Comparison of ENCODE assay signal across 11 mouse cellular contexts in the genomic region with DNA sequence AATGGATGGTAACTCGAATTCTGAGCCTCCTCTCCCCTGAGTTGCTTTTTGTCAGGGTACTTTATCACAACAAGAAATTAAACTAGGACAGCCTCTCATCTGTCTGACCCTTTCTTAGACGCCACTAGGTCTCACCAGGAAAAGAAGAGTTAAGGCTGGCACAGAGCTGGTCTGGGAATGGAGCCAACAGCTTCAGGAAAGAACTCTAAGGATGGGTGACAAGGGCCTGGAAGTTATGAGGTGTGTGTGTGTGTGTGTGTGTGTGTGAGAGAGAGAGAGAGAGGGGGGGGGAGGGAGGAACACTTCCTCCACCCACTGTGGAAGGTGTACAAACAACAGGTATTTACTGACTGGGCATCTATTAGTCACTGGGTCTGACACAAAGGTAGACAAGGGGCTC.
A peak's percentile ranks its signal among the peaks of the same experiment; 100 is the strongest.
DNase-seq lines count a peak whose midpoint lies in the region; ATAC-seq and TF ChIP-seq lines count a peak whose summit lies in the region.
"Had no signal": no experiment of that assay in that cellular context is flagged by ENCODE, and none has a peak within 500 bp of the region (broad histone marks: within the 10 kb centered on the region; RNA-seq: fewer than 3 reads in every experiment).

No protein-coding gene starts in this region.

- H3K27ac ChIP-seq in intestine, embryonic 14.5 days (ENCODE audit: low read depth), result peak overlapping the region; percentile 25; the same call in 1 of the 2 replicates
- H3K27ac ChIP-seq in intestine, postnatal 0 days (ENCODE audit: low read depth, low read length), result no peak overlapping the region
- peak overlapping the region; percentile 63; the same call in 1 of the 2 replicates for H3K27ac ChIP-seq in lung, embryonic 14.5 days (ENCODE audit: low read depth)
- H3K27ac ChIP-seq: macrophage had no signal

- TF ChIP-seq CTCF in intestine, postnatal 0 days (IDR thresholded peaks at IDR 0.05; ENCODE audit: low read depth), result no peak
- no peak for TF ChIP-seq CTCF in lung, embryonic 14.5 days (IDR thresholded peaks at IDR 0.05; ENCODE audit: low read depth)

- no peak overlapping the region for H3K4me3 ChIP-seq in intestine, embryonic 14.5 days (ENCODE audit: low read depth, low read length)
- H3K4me3 ChIP-seq in intestine, postnatal 0 days (ENCODE audit: low read depth, low read length), result no peak overlapping the region
- no peak overlapping the region for H3K4me3 ChIP-seq in lung, embryonic 14.5 days (ENCODE audit: low read depth, low read length)
- H3K4me3 ChIP-seq: layer of hippocampus, adult 2 months had no signal

- H3K4me2 ChIP-seq in intestine, embryonic 14.5 days (ENCODE audit: low read length), result no peak overlapping the region
- H3K4me2 ChIP-seq in intestine, postnatal 0 days (replicated peaks; ENCODE audit: low read depth), result no peak overlapping the region
- H3K4me2 ChIP-seq in lung, embryonic 14.5 days, result no peak overlapping the region

- ATAC-seq in intestine, embryonic 14.5 days (replicated peaks; ENCODE audit: low FRiP score, low TSS enrichment, low read depth), result no peak
- no peak for ATAC-seq in intestine, postnatal 0 days
- no peak for ATAC-seq in lung, embryonic 14.5 days (ENCODE audit: insufficient read depth)
- ATAC-seq in inflammation-experienced regulatory T-cells, adult 6 months, result no peak

- 54% methylated on average over 2 of the region's 2 CpGs for WGBS in intestine, embryonic 14.5 days
- 59% methylated on average over 2 of the region's 2 CpGs for WGBS in intestine, postnatal 0 days
- 30% methylated on average over 2 of the region's 2 CpGs for WGBS in lung, embryonic 14.5 days

- no peak overlapping the region for H3K9ac ChIP-seq in intestine, embryonic 14.5 days (ENCODE audit: low read length)
- H3K9ac ChIP-seq in intestine, postnatal 0 days (ENCODE audit: low read depth, low read length), result no peak overlapping the region
- no peak overlapping the region for H3K9ac ChIP-seq in lung, embryonic 14.5 days

- peaks cover 30% of the 10 kb centered on the region for H3K4me1 ChIP-seq in intestine, embryonic 14.5 days (replicated peaks; ENCODE audit: control insufficient read depth, insufficient read depth, low read length)
- peaks cover 5% of the 10 kb centered on the region; the same call in 1 of the 2 replicates for H3K4me1 ChIP-seq in intestine, postnatal 0 days (replicated peaks; ENCODE audit: control insufficient read depth, insufficient read depth, low read length)
- peaks cover 35% of the 10 kb centered on the region for H3K4me1 ChIP-seq in lung, embryonic 14.5 days (ENCODE audit: insufficient read depth)

- no peaks in the 10 kb centered on the region for H3K27me3 ChIP-seq in intestine, embryonic 14.5 days (replicated peaks; ENCODE audit: control insufficient read depth, insufficient read depth, low read length)
- no peaks in the 10 kb centered on the region for H3K27me3 ChIP-seq in intestine, postnatal 0 days (replicated peaks; ENCODE audit: control insufficient read depth, insufficient read depth, low read length)
- no peaks in the 10 kb centered on the region for H3K27me3 ChIP-seq in lung, embryonic 14.5 days (ENCODE audit: insufficient read depth, low read length)

- no peak for DNase-seq in intestine, embryonic 14.5 days (ENCODE audit: low spot score)
- peak; percentile 28 for DNase-seq in Muller cell, postnatal 12 days (ENCODE audit: inconsistent ontology term)
- peak; percentile 56 for DNase-seq in adrenal gland, postnatal 10 days
- peak; percentile 83 for DNase-seq in lung, embryonic 14.5 days
- DNase-seq in gastrocnemius, postnatal 25 days, result no peak
- DNase-seq: cerebellum, adult 9-10 months; thymus, postnatal 14 days had no signal

- no peaks in the 10 kb centered on the region for H3K36me3 ChIP-seq in intestine, embryonic 14.5 days (ENCODE audit: control insufficient read depth, insufficient read depth, low read length)
- no peaks in the 10 kb centered on the region for H3K36me3 ChIP-seq in intestine, postnatal 0 days (ENCODE audit: control insufficient read depth, insufficient read depth)
- no peaks in the 10 kb centered on the region for H3K36me3 ChIP-seq in lung, embryonic 14.5 days (ENCODE audit: insufficient read depth)

- no peaks in the 10 kb centered on the region for H3K9me3 ChIP-seq in intestine, embryonic 14.5 days (ENCODE audit: control insufficient read depth, low read length)
- H3K9me3 ChIP-seq in intestine, postnatal 0 days (ENCODE audit: control insufficient read depth), result no peaks in the 10 kb centered on the region
- H3K9me3 ChIP-seq in lung, embryonic 14.5 days (ENCODE audit: low read depth, low read length), result no peaks in the 10 kb centered on the region

Comparison
In these comparisons a context has a peak if more than half of its experiments do, and no peak if none do; other contexts are left out.
1. DNase-seq: peak in Muller cell, postnatal 12 days (single experiment), adrenal gland, postnatal 10 days (single experiment) and lung, embryonic 14.5 days (single experiment); none in intestine, embryonic 14.5 days (single experiment) and gastrocnemius, postnatal 25 days (single experiment).